Mouse (Mus musculus) spleen, adult 2 months (tissue): Measurements from ENCODE around the gene Fgfr2.

Experiments used
- CTCF ChIP-seq: fragments of 200-500 bp; IDR thresholded peaks from 2 replicates; pipeline ENCODE4 v1.5.1; 2011; ENCODE audit warnings: mild to moderate bottlenecking, inconsistent platforms; ENCODE audit not compliant: insufficient read depth, insufficient read length, insufficient replicate concordance; ENCODE audit errors: extremely low read depth
- POLR2A ChIP-seq: fragments of 200-500 bp; IDR thresholded peaks from 2 replicates; pipeline ENCODE4 v1.6.1; 2011; ENCODE audit warnings: low read depth, low read length, inconsistent platforms

- TF ChIP-seq POLR2A (no peak), CTCF (no peak)
Measured at GRCm38 (mm10) chr7:132199686-132200085, 923.5 kb downstream of the Fgfr2 start.
